Mouse (Mus musculus) ES-E14 (cell line): ENCODE measurements at regions not wholly inside any gene's neighbourhood (a gene's known extent, or its start where the extent isn't known, plus 50 kb on each side); places are given as distances from the start of the nearest gene placed in this dataset.

Source experiments
- DNase-seq: peaks from one replicate; pipeline ENCODE4 v3.0.0-alpha.2; 2013; ENCODE audit warnings: low read depth, low spot score
- H3K27ac ChIP-seq: 2 replicates; pipeline ENCODE4 v1.5.1; 2012; ENCODE audit warnings: low read depth, mild to moderate bottlenecking, low read length, moderate library complexity, mixed read lengths; ENCODE audit not compliant: poor library complexity, insufficient read depth, severe bottlenecking
- H3K36me3 ChIP-seq: 2 replicates; pipeline ENCODE4 v1.6.1; 2012; ENCODE audit warnings: mild to moderate bottlenecking, low read length, moderate library complexity, mixed read lengths; ENCODE audit not compliant: control insufficient read depth, poor library complexity, insufficient read depth, severe bottlenecking
- H3K4me1 ChIP-seq, 2 experiments: fragments of 150-350 bp in 1 of 2; sonication (generic) in 1 of 2; 2 replicates each; pipeline ENCODE4 v1.6.1; 2012; ENCODE audit warnings: low read length in 2 of 2, mild to moderate bottlenecking in 1 of 2, mixed read lengths in 1 of 2; ENCODE audit not compliant: control insufficient read depth in 2 of 2, insufficient read depth in 2 of 2, poor library complexity in 1 of 2
- H3K4me3 ChIP-seq, 2 experiments: fragments of 150-350 bp in 1 of 2; sonication (generic) in 1 of 2; 2 replicates each; pipeline ENCODE4 v1.5.1; 2012; ENCODE audit warnings: low read length in 2 of 2, low read depth in 1 of 2, mild to moderate bottlenecking in 1 of 2, mixed read lengths in 1 of 2; ENCODE audit not compliant: insufficient read depth in 1 of 2, poor library complexity in 1 of 2, severe bottlenecking in 1 of 2
- H3K9ac ChIP-seq: 2 replicates; pipeline ENCODE4 v1.6.1; 2012; ENCODE audit warnings: low read depth, mild to moderate bottlenecking, low read length, mixed read lengths; ENCODE audit not compliant: poor library complexity, insufficient read depth, severe bottlenecking
- H3K9me3 ChIP-seq: fragments of 150-350 bp; sonication (generic); 2 replicates; pipeline ENCODE4 v1.6.1; 2012; ENCODE audit warnings: low read depth, mild to moderate bottlenecking, low read length; ENCODE audit not compliant: control insufficient read depth, insufficient read depth
- CHD2 ChIP-seq: IDR thresholded peaks from 2 replicates; pipeline ENCODE4 v1.6.1; 2014; ENCODE audit warnings: mild to moderate bottlenecking, low read depth, low read length, inconsistent platforms
- HCFC1 ChIP-seq: IDR thresholded peaks from 2 replicates; pipeline ENCODE4 v1.6.1; 2012; ENCODE audit warnings: low read length, inconsistent platforms, borderline replicate concordance; ENCODE audit not compliant: insufficient read depth
- MAFK ChIP-seq: IDR thresholded peaks from 2 replicates; pipeline ENCODE4 v1.6.1; 2014; ENCODE audit warnings: mild to moderate bottlenecking, low read depth, low read length, inconsistent platforms; ENCODE audit not compliant: insufficient read depth
- ZC3H11A ChIP-seq: IDR thresholded peaks from 2 replicates; pipeline ENCODE4 v1.6.1; 2012; ENCODE audit warnings: low read depth, mild to moderate bottlenecking, inconsistent platforms, low read length, borderline replicate concordance
- ZNF384 ChIP-seq: IDR thresholded peaks from 2 replicates; pipeline ENCODE4 v1.6.1; 2012; ENCODE audit warnings: low read depth, low read length, inconsistent platforms
- in situ Hi-C, 2 experiments: fragments of 600-800 bp; cut with MboI; formaldehyde crosslinking; loops; one replicate each; pipeline ENCODE4 v1.15.1; 2025; ENCODE audit warnings: low sequenced_read_pairs in 2 of 2, inconsistent platforms in 1 of 2; ENCODE audit not compliant: unreplicated experiment in 2 of 2

DNA sequence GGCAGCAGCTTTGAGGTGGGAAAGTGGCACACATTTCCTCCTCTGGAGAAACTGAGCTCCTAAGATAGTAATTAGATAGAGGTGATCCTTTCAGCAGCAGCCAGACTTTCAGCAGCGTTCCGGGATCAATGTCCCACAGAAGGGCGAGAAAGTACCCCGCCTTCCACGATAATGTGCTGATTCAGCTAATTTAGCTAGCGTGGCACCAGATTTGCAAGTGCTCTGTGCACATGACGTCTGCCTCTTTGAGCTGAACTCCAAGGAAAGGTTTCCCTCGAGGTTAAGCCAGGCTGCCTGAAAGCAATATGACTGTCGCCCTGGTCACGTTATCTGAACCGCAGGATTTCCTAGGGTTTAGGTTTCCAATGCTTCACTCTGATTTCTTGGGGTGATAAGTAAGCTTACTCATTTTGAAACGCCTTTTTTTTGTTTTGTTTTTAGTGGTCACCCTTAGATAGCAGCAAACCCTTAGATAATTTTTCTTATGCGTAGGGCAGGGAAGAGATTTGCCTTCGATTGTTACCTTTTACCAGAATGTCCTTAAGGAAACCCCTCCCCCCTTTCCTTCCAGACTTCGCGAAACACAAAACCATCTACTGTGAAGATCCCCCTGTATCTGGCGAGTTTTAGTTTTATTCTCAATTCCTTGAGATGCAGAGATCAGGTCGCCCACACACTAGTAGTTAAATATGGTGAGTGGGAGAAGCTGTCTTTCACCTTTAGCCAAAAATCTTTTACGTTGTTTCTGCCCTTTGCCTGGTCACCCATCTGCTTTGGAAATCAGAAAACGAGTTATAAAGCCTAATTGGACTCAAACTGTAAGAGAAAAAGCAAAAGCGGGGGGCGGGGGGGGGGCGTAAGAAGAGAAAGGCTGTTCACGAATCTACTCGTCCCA lies 64.3 kb upstream of the Cxadr start:
- in situ Hi-C loops: no loop called here
- Histone ChIP-seq H3K36me3 (no peaks in the 10 kb centered on the region), H3K4me1 (peaks cover 0 to 2% of the 10 kb centered on the region in 2 experiments; a peak in 2 of 4 replicates), H3K9ac (no peak overlapping the region), H3K4me3 (no peak overlapping the region), H3K27ac (no peak overlapping the region), H3K9me3 (no peaks in the 10 kb centered on the region)
- no peak for DNase-seq
- TF ChIP-seq HCFC1 (no peak), ZC3H11A (no peak), MAFK (peak; percentile 98), CHD2 (no peak), ZNF384 (no peak)

GRCm38 (mm10) chr16:78232205-78232604 lies 69.1 kb upstream of the Cxadr start:
- Histone ChIP-seq H3K36me3 (no peaks in the 10 kb centered on the region), H3K4me3 (no peak overlapping the region), H3K4me1 (no peaks in the 10 kb centered on the region; a peak in 2 of 4 replicates), H3K27ac (no peak overlapping the region), H3K9ac (no peak overlapping the region), H3K9me3 (no peaks in the 10 kb centered on the region)
- in situ Hi-C loops: no loop called here
- TF ChIP-seq ZNF384 (no peak), CHD2 (no peak), MAFK (no peak), HCFC1 (no peak), ZC3H11A (no peak)
- DNase-seq: no peak

- H3K27ac ChIP-seq: no peak overlapping the region
- no peaks in the 10 kb centered on the region for H3K4me1 ChIP-seq
- in situ Hi-C loops: no loop called here
- H3K9ac ChIP-seq: no peak overlapping the region
- no peak for DNase-seq
- H3K9me3 ChIP-seq: no peaks in the 10 kb centered on the region
- TF ChIP-seq CHD2 (no peak), ZC3H11A (no peak), ZNF384 (no peak), MAFK (no peak), HCFC1 (no peak)
- no peak overlapping the region for H3K4me3 ChIP-seq
- H3K36me3 ChIP-seq: no peaks in the 10 kb centered on the region
Observed at GRCm38 (mm10) chr16:78229013-78229412, 72.3 kb upstream of the Cxadr start.

DNA sequence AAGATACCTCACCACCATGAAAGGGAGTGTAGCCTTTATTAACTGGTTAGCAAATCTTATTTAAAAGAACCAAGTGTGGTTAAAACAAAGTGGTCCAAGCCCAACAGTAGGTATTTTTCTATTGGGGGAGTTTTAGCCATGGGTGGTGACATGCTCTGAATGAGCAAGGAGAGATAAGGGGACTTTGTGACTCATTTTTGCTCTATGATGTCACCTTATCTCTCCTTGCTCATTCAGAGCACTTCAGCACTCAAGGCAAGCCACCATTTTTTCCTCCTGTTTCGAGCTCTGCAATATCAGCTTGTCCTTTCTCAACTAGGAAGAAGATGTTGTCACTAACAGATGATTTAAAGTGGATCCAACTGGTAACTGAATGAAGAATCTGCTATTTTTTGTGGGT lies 78.9 kb upstream of the Cxadr start:
- no peaks in the 10 kb centered on the region for H3K9me3 ChIP-seq
- H3K4me1 ChIP-seq: no peaks in the 10 kb centered on the region
- H3K36me3 ChIP-seq: no peaks in the 10 kb centered on the region
- H3K9ac ChIP-seq: no peak overlapping the region
- in situ Hi-C loops: no loop called here
- DNase-seq: no peak
- H3K4me3 ChIP-seq: no peak overlapping the region
- no peak overlapping the region for H3K27ac ChIP-seq
- TF ChIP-seq ZC3H11A: no peak

GRCm38 (mm10) chr16:78221781-78222180 lies 79.5 kb upstream of the Cxadr start:
- Histone ChIP-seq H3K9me3 (no peaks in the 10 kb centered on the region), H3K9ac (no peak overlapping the region), H3K27ac (no peak overlapping the region), H3K4me3 (no peak overlapping the region), H3K4me1 (no peaks in the 10 kb centered on the region), H3K36me3 (no peaks in the 10 kb centered on the region)
- in situ Hi-C loops: no loop called here
- no peak for TF ChIP-seq MAFK
- TF ChIP-seq CHD2: no peak
- no peak for TF ChIP-seq ZC3H11A
- TF ChIP-seq ZNF384: no peak
- no peak for TF ChIP-seq HCFC1
- DNase-seq: no peak
